Mouse (Mus musculus): ENCODE measurements at regions not wholly inside any gene's neighbourhood (a gene's known extent, or its start where the extent isn't known, plus 50 kb on each side); places are given as distances from the start of the nearest gene placed in this dataset.

- DNase-seq (ENCODE audit: low spot score in 2 of 2): no peak
Measured at GRCm38 (mm10) chr8:15490774-15491173, 444.9 kb upstream of the BB014433 start.

- no peak for DNase-seq (ENCODE audit: low spot score in 2 of 2)
Measured at GRCm38 (mm10) chr8:15487579-15487978, 441.7 kb upstream of the BB014433 start.

GRCm38 (mm10) chr8:15470561-15470960 lies 424.7 kb upstream of the BB014433 start:
- no peak for DNase-seq (ENCODE audit: low spot score in 2 of 2)

GRCm38 (mm10) chr8:15468540-15469476 lies 422.9 kb upstream of the BB014433 start:
- no peak for DNase-seq (ENCODE audit: low spot score in 2 of 2)

- peak in 1 of 2 experiments; percentile 23 for DNase-seq (ENCODE audit: low spot score in 2 of 2)
Measured at GRCm38 (mm10) chr8:15438546-15438945, 392.7 kb upstream of the BB014433 start.

- peak; percentile 9 to 22 for DNase-seq (ENCODE audit: low spot score in 2 of 2)
Measured at GRCm38 (mm10) chr8:15394722-15395115, 348.8 kb upstream of the BB014433 start.

GRCm38 (mm10) chr8:15393936-15394721 lies 348.3 kb upstream of the BB014433 start:
- no peak for DNase-seq (ENCODE audit: low spot score in 2 of 2)

GRCm38 (mm10) chr8:15392056-15392455 lies 346.2 kb upstream of the BB014433 start:
- DNase-seq (ENCODE audit: low spot score in 2 of 2): no peak

- DNase-seq (ENCODE audit: low spot score in 2 of 2): no peak
Measured at GRCm38 (mm10) chr8:15388791-15389190, 342.9 kb upstream of the BB014433 start.

- no peak for DNase-seq (ENCODE audit: low spot score in 2 of 2)
Measured at GRCm38 (mm10) chr8:15367063-15367462, 321.2 kb upstream of the BB014433 start.

GRCm38 (mm10) chr8:15364546-15364945 lies 318.7 kb upstream of the BB014433 start:
- no peak for DNase-seq (ENCODE audit: low spot score in 2 of 2)

- DNase-seq (ENCODE audit: low spot score in 2 of 2): no peak
Measured at GRCm38 (mm10) chr8:15344151-15344550, 298.3 kb upstream of the BB014433 start.

GRCm38 (mm10) chr8:15343616-15344015 lies 297.7 kb upstream of the BB014433 start:
- no peak for DNase-seq (ENCODE audit: low spot score in 2 of 2)

GRCm38 (mm10) chr8:15334532-15334931 lies 288.7 kb upstream of the BB014433 start:
- DNase-seq (ENCODE audit: low spot score in 2 of 2): no peak

- DNase-seq (ENCODE audit: low spot score in 2 of 2): no peak
Measured at GRCm38 (mm10) chr8:15327312-15327711, 281.4 kb upstream of the BB014433 start.

GRCm38 (mm10) chr8:15323421-15323820 lies 277.5 kb upstream of the BB014433 start:
- DNase-seq (ENCODE audit: low spot score in 2 of 2): no peak

GRCm38 (mm10) chr8:15318082-15318816 lies 272.4 kb upstream of the BB014433 start:
- DNase-seq (ENCODE audit: low spot score in 2 of 2): no peak

- DNase-seq (ENCODE audit: low spot score in 2 of 2): no peak
Measured at GRCm38 (mm10) chr8:15313481-15313880, 267.6 kb upstream of the BB014433 start.

GRCm38 (mm10) chr8:15311509-15311908 lies 265.6 kb upstream of the BB014433 start:
- no peak for DNase-seq (ENCODE audit: low spot score in 2 of 2)

GRCm38 (mm10) chr8:15311045-15311444 lies 265.2 kb upstream of the BB014433 start:
- DNase-seq (ENCODE audit: low spot score in 2 of 2): no peak

GRCm38 (mm10) chr8:15304143-15304677 lies 258.3 kb upstream of the BB014433 start:
- DNase-seq (ENCODE audit: low spot score in 2 of 2): no peak

Data from adrenal gland, adult 18-20 months (tissue).